Mouse (Mus musculus): ENCODE measurements at regions not wholly inside any gene's neighbourhood (a gene's known extent, or its start where the extent isn't known, plus 50 kb on each side); places are given as distances from the start of the nearest gene placed in this dataset.

DNA sequence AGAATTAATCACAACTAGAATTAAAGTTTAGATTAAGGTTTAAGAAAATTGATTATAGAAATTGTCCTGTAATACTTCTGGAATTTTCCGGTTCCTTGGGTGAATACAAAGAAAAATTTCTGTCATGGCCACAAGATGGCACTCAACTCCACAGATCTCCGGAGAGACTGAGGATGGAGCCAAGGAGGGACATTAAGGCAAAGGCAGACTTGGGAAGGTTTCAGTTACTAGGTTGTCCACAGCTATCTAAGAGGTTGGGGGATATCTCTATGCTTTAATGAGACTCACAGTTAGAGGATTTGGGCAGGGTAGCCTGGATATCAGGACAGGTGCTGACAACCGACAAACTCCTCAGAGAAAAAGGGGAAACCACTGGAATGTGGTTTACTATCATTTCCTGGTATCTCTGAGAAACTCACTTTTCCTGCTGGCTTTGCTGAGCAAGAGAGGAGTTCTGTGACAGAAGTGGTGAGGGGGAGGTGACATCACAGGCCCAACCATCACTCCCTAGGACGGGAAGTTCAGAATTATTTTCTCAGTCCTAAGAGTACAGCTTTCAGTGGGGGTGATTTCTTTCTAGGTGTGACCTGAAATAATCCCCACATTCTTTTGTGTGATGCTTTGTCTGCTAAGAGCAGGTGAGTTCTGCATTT is 56.0 kb upstream of the 2210010C04Rik start:
- Histone ChIP-seq H3K4me3 (replicated peaks; ENCODE audit: low read depth, low read length) (no peak overlapping the region), H3K27me3 (ENCODE audit: control insufficient read depth, insufficient read depth, low read length) (no peaks in the 10 kb centered on the region), H3K27ac (replicated peaks; ENCODE audit: low read depth, low read length) (no peak overlapping the region), H3K4me1 (ENCODE audit: control insufficient read depth, insufficient read depth, low read length) (no peaks in the 10 kb centered on the region), H3K9ac (replicated peaks; ENCODE audit: low read length) (no peak overlapping the region), H3K4me2 (ENCODE audit: low read length) (no peak overlapping the region), H3K36me3 (ENCODE audit: control insufficient read depth, insufficient read depth, low read length) (no peaks in the 10 kb centered on the region), H3K9me3 (ENCODE audit: control insufficient read depth, low read length) (no peaks in the 10 kb centered on the region)
- WGBS: 54% methylated on average over 4 of the region's 4 CpGs
- no peak; the same call in 1 of the 2 replicates for ATAC-seq (ENCODE audit: low FRiP score, low TSS enrichment)
- DNase-seq: peak; percentile 74
